Mouse (Mus musculus) midbrain, postnatal 0 days (tissue): ENCODE results near the gene Calml4. TPM values are rescaled to one million over a fixed set of nuclear protein-coding genes. Genes with fewer than 3 reads are reported as not detected.

ENCODE experiments used
- ATAC-seq: fragments of 200-750 bp; cut with Nextera tagmentation; 2 replicates; pipeline ENCODE4 v1.8.0; 2017; ENCODE audit warnings: moderate number of reproducible peaks, mild to moderate bottlenecking, moderate TSS enrichment, moderate library complexity; ENCODE audit not compliant: low FRiP score
- DNase-seq: peaks from one replicate; pipeline ENCODE4 v3.0.0-alpha.2; 2015; ENCODE audit warnings: low spot score
- H3K27ac ChIP-seq: fragments of 300-500 bp; sonication (generic); 2 replicates; pipeline ENCODE4 v1.5.1; 2014; ENCODE audit warnings: low read depth, mild to moderate bottlenecking, low read length, mixed read lengths
- H3K27me3 ChIP-seq: fragments of 300-500 bp; sonication (generic); 2 replicates; pipeline ENCODE4 v1.6.1; 2014; ENCODE audit warnings: low read length, control low read depth, mixed read lengths; ENCODE audit not compliant: insufficient read depth
- H3K36me3 ChIP-seq: fragments of 300-500 bp; sonication (generic); 2 replicates; pipeline ENCODE4 v1.6.1; 2014; ENCODE audit warnings: low read length, control low read depth, mixed read lengths; ENCODE audit not compliant: insufficient read depth
- H3K4me1 ChIP-seq: fragments of 300-500 bp; sonication (generic); 2 replicates; pipeline ENCODE4 v1.6.1; 2014; ENCODE audit warnings: mild to moderate bottlenecking, control low read depth, antibody characterized with exemption, low read length, mixed read lengths; ENCODE audit not compliant: insufficient read depth
- H3K4me2 ChIP-seq: fragments of 300-500 bp; sonication (generic); 2 replicates; pipeline ENCODE4 v1.6.1; 2014; ENCODE audit warnings: low read depth, mild to moderate bottlenecking, low read length, mixed read lengths; ENCODE audit not compliant: poor library complexity, severe bottlenecking
- H3K4me3 ChIP-seq: fragments of 300-500 bp; sonication (generic); 2 replicates; pipeline ENCODE4 v1.5.1; 2014; ENCODE audit warnings: low read depth, mild to moderate bottlenecking, low read length, moderate library complexity
- H3K9ac ChIP-seq: fragments of 300-500 bp; sonication (generic); replicated peaks from 2 replicates; pipeline ENCODE4 v1.6.1; 2014; ENCODE audit warnings: mild to moderate bottlenecking, low read length, moderate library complexity, mixed read lengths; ENCODE audit not compliant: poor library complexity, severe bottlenecking
- H3K9me3 ChIP-seq: fragments of 300-500 bp; sonication (generic); 2 replicates; pipeline ENCODE4 v1.6.1; 2016; ENCODE audit warnings: low read length, control low read depth
- CTCF ChIP-seq: IDR thresholded peaks from 2 replicates; pipeline ENCODE4 v1.5.1; 2016; ENCODE audit warnings: antibody characterized with exemption, mild to moderate bottlenecking
- WGBS: fragments of 180-500 bp; shearing (Covaris S2); extraction: QIAGEN DNeasy Blood & Tissue Kit; methylation state at CpG from one replicate; pipeline ENCODE4 v1.1.7; 2014; 5-methylcytosine and 5-hydroxymethylcytosine counted together
- polyA plus RNA-seq: library from polyadenylated mRNA; unstranded; fragments of >200 nt; fragmentation: Nextera tagmentation; extraction: Ambion mirVana; gene quantifications from 2 replicates; pipeline ENCODE4 v1.2.1, GENCODE M21; 2015
- total RNA-seq: library from RNA; depleted of rRNA; stranded (reverse); fragments of >200 nt; gene quantifications from 2 replicates; pipeline ENCODE4 v1.2.3, GENCODE M21; 2014; rRNA removed

Calml4 gene
- total and polyA plus RNA-seq, 2 experiments from 2014 or later = 3.2 to 5.1 TPM

GRCm38 (mm10) chr9:62903841-62904240 is 46.0 kb downstream of the Calml4 start:
- 98% methylated on average over 2 of the region's 2 CpGs for WGBS
- H3K9me3 ChIP-seq = no peaks in the 10 kb centered on the region
- H3K4me2 ChIP-seq = no peak overlapping the region
- no peak overlapping the region for H3K27ac ChIP-seq
- no peaks in the 10 kb centered on the region for H3K27me3 ChIP-seq
- no peaks in the 10 kb centered on the region for H3K4me1 ChIP-seq
- TF ChIP-seq CTCF = no peak
- no peak for DNase-seq
- no peak overlapping the region for H3K9ac ChIP-seq
- H3K4me3 ChIP-seq = no peak overlapping the region
- no peaks in the 10 kb centered on the region; the same call in 1 of the 2 replicates for H3K36me3 ChIP-seq
- no peak for ATAC-seq

GRCm38 (mm10) chr9:62905039-62905438 is 47.2 kb downstream of the Calml4 start:
- Histone ChIP-seq H3K9me3 (no peaks in the 10 kb centered on the region), H3K36me3 (no peaks in the 10 kb centered on the region; the same call in 1 of the 2 replicates), H3K4me1 (no peaks in the 10 kb centered on the region), H3K4me2 (no peak overlapping the region), H3K27me3 (no peaks in the 10 kb centered on the region), H3K27ac (no peak overlapping the region), H3K9ac (no peak overlapping the region), H3K4me3 (no peak overlapping the region)
- ATAC-seq (no peak), DNase-seq (no peak)
- 94% methylated on average over 8 of the region's 8 CpGs for WGBS
- no peak for TF ChIP-seq CTCF

DNA sequence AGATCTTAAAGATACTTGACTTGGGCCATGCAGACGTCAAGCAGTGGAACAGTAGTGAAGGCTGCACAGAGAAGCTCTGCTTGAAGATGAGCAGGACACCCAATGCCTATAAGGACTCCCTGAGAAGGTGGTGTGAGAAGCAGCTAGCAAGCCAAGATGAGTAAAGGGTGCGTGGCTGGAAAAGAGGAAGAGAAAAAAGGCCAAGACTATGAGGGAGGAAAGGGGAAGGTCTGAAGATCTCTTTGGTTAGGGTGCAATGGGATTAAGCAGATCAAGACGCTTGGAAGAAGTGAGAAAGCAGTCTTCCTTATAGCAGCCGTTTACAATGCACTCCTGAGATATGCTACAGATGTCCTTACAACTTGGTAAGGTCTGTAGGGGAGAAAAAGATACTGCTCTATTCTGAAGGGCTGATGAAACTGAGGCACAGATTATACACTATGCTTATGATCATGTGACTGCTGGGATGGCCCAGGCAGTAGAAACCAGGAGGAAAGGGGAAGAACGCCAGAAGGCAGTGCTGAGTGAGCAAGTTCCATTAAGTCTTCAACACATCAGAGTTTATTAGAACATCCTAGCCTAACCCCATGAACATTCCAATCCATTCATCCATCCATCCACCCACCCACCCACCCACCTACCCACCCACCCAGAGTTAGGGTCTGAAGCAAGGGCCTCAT is 55.6 kb downstream of the Calml4 start:
- Histone ChIP-seq H3K4me2 (no peak overlapping the region), H3K27ac (no peak overlapping the region), H3K4me1 (no peaks in the 10 kb centered on the region), H3K9ac (no peak overlapping the region), H3K4me3 (no peak overlapping the region), H3K9me3 (no peaks in the 10 kb centered on the region), H3K36me3 (0 out of 2 replicates have a peak, but pooled peaks cover 12% of the 10 kb centered on the region), H3K27me3 (no peaks in the 10 kb centered on the region)
- WGBS = 86% methylated on average over 5 of the region's 5 CpGs
- no peak for TF ChIP-seq CTCF
- ATAC-seq (no peak), DNase-seq (no peak)

DNA sequence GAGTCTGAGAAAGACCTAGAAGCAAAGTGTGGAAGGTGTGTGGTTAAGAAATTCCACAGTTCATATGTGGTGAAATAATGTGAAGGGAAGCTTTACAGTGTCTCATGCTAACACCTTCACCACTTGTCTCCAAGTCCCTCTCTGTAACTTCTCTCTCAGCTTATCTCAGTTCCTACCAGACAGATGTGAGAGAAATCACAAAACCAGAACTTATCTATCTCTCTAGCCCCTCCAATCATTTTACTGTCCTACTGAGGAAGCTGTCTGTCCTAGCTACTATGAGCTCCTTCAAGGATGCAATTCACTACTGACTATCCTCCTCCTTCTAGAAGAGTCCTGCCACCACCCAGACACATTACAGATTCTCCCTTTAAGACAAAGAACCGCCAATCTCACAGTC is 59.2 kb downstream of the Calml4 start:
- H3K9ac ChIP-seq = no peak overlapping the region
- no peak for ATAC-seq
- WGBS = 100% methylated on average over 1 of the region's 1 CpGs

DNA sequence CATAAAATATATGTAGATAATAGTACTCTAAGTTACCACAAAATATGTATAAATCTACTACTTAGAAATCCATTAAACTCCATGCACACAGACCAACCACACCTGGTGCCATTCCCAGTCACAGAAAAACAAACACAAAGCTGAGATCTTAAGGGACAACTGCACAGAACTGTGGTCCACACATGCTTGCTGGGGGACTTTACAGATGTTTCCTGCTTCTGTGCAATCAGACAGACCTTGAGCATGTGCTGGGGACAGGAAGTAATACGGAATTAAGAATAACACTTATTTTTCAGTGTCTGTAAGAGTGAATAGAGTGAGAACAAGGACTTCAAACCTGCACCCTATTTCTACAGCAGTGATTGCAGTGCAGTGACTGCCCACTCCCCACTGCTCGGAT is 63.0 kb downstream of the Calml4 start:
- H3K4me2 ChIP-seq = no peak overlapping the region
- 95% methylated on average over 2 of the region's 2 CpGs for WGBS
- H3K27me3 ChIP-seq = no peaks in the 10 kb centered on the region
- H3K27ac ChIP-seq = no peak overlapping the region
- no peaks in the 10 kb centered on the region for H3K9me3 ChIP-seq
- DNase-seq (no peak), ATAC-seq (no peak)
- H3K4me1 ChIP-seq = no peaks in the 10 kb centered on the region
- no peak overlapping the region for H3K4me3 ChIP-seq
- TF ChIP-seq CTCF = no peak
- H3K9ac ChIP-seq = no peak overlapping the region
- H3K36me3 ChIP-seq = 0 out of 2 replicates have a peak, but pooled peaks cover 9% of the 10 kb centered on the region

More for the DNA sequence above, 59.2 kb downstream of the Calml4 start:
- no peaks in the 10 kb centered on the region for H3K27me3 ChIP-seq
- TF ChIP-seq CTCF = no peak
- H3K4me1 ChIP-seq = no peaks in the 10 kb centered on the region
- 0 out of 2 replicates have a peak, but pooled peaks cover 12% of the 10 kb centered on the region for H3K36me3 ChIP-seq
- no peak overlapping the region for H3K27ac ChIP-seq
- no peaks in the 10 kb centered on the region for H3K9me3 ChIP-seq
- no peak for DNase-seq
- H3K4me2 ChIP-seq = no peak overlapping the region
- no peak overlapping the region for H3K4me3 ChIP-seq

- Histone ChIP-seq H3K4me2 (no peak overlapping the region), H3K36me3 (no peaks in the 10 kb centered on the region), H3K9ac (no peak overlapping the region), H3K4me3 (no peak overlapping the region), H3K27me3 (no peaks in the 10 kb centered on the region), H3K9me3 (no peaks in the 10 kb centered on the region), H3K4me1 (no peaks in the 10 kb centered on the region), H3K27ac (no peak overlapping the region)
- no peak for ATAC-seq
- 92% methylated on average over 2 of the region's 2 CpGs for WGBS
- no peak for TF ChIP-seq CTCF
- no peak for DNase-seq
Observed at GRCm38 (mm10) chr9:62924886-62925610, 67.2 kb downstream of the Calml4 start.

Other genes starting within 250 kb of the Calml4 start
- gene Itga11, start 180.3 kb upstream of the Calml4 start, total RNA-seq = 2.3 and 2.6 TPM in 2 replicates
- gene Itga11, start 180.3 kb upstream of the Calml4 start, polyA plus RNA-seq = 0.52 and 0.65 TPM in 2 replicates
- 193 and 233 TPM in 2 replicates for gene Fem1b, start 46.1 kb upstream of the Calml4 start, total RNA-seq
- gene Fem1b, start 46.1 kb upstream of the Calml4 start, polyA plus RNA-seq = 36.5 and 42.0 TPM in 2 replicates
- gene Cln6, start 19.3 kb upstream of the Calml4 start, total RNA-seq = 13.2 and 14.2 TPM in 2 replicates
- 7.3 and 7.4 TPM in 2 replicates for gene Cln6, start 19.3 kb upstream of the Calml4 start, polyA plus RNA-seq
- 37.2 and 38.5 TPM in 2 replicates for gene Pias1, start 129.8 kb downstream of the Calml4 start, total RNA-seq
- gene Pias1, start 129.8 kb downstream of the Calml4 start, polyA plus RNA-seq = 50.5 and 50.9 TPM in 2 replicates